Mouse (Mus musculus) T-helper 17 cell (primary cell): ENCODE results near the gene Best2.

Experiments
- in situ Hi-C, 2 experiments: fragments of 300-600 bp; cut with MboI, MseI; formaldehyde crosslinking; loops; 1 replicate in 1 of 2; 2 replicates in 1 of 2; pipeline ENCODE4 v1.15.1; 2025; ENCODE audit warnings: high pct_unique_total_duplicates in 2 of 2

Best2 gene

DNA sequence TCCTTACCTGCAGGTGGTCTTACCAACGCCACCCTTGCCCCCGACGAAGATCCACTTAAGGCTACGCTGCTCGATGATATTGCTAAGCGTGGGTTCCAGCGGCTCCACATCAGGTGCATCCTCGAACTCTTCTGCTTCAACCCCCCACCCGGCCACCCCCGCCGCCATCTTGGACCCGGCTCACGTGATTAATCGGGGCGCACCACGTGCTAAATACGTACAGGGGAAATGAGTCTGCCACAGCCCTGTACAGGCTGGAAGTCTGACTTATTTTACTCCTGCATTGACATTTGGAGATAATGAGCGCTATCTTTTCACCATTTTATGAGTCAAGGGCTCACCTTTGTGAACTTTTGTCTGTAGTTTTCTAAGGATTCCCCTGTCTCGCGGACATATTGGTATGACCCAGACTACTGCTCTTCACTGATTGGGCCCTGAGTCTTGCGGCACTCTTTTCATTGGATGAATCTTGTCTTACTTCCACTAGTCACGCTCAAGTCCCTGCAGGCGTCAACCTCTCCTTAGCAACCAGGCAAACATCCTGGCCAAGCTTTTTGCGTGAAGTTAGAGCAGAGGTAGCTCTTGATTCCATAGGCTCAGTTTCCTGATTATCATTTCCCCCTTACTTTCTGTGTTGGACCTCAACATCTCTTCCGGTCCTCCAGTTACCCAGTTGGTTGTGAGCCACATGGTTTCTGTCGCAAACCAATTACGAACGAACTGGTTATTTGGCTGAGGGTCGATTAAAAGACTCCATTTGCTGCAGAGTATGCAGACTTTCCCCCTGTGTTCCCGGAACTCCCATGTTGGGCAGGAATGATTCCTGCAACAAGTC, 11.0 kb upstream of the Best2 start, which contains the start of gene Asna1:
Asna1 (minus strand) TSS at position 184 of the 835 bp plus-strand sequence.
- in situ Hi-C loops: loop anchor here in 1 of 2 experiments (5.0 kb wide), 1 partner anchor 48 kb away; the partner anchor contains the start of gene Junb

DNA sequence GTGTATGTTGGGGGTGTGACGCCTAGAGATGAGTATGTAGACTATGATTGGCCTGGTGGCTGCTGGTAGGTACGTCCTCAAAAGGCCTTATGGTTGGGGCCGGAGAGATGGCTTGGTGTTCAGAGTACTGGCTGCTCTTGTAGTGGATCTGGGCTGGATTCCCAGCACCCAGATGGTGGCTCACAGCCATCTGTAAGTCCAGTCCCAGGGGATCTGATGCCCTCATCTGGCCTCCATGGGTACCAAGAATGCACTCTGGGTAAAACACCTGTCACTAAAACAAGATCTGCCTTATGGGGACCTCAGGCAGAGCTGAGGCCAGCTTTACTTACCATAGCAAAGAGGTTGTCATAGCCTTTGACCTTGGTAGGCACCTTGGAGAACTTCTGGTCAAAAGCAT, 9.5 kb upstream of the Best2 start:
- in situ Hi-C loops: no loop called here

DNA sequence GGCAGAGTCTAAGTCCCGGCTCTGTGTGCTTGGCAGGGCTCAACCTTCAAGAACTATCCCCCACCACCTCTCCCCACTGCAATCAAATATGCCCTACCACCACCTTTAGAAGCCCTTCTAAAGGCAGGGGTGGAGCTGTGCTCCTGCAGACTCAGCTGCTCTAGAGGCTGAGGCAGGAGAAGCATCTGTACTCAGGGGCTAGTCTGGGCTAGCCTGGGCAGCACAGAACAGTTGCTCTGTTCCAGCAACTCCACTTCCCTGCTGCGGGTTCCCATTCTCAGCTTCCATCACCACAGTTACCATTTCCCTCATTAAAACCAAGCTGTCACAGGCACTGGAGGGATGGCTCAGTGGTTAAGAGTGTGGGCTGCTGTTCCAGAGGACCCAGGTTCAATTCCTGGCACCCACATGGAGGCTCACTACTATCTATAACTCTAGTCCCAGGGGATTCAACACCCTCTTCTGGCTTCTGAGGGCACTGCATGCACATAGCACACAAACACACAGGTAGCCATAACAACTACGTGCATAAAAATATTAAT, 7.3 kb upstream of the Best2 start:
- in situ Hi-C loops: no loop called here

DNA sequence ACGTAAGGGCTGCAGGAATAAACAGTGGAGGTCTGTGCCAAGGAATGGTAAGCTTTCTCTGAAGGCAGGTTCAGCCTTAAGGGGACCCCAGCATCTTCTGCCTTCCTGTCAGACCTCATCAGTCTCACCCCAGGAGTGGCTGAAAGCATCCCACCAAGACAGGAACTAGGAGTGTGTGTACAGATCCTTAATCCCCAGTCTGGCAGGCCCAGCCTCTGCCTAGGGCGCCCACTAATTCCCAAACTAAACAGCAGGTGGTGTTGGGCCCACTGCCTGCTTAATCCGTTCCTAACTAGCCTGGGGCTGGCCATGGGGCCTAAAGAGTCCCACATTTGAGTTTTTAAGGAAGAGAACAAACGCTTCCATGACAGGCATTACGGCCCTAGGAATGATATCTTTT, 2.9 kb upstream of the Best2 start:
- in situ Hi-C loops: no loop called here

DNA sequence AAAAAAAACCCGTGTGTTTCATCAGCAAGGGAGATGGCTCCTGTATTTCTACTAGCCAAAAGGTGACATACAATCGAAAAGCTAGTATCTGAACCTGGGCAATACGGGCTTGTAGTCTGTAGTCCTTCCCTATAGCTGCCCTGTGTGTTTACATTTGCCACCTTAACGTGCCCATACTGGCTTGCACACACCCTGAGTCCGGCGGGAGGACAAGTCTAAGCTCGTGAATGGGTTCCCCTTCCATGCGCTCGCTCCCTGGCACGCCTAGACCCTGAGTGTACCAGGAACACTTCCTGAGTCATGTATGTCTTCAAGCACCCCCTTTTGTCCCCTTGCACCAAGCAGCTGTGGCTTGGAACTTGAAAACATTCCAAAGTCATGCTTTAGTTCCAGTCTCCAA, 2.4 kb upstream of the Best2 start:
- in situ Hi-C loops: no loop called here

DNA sequence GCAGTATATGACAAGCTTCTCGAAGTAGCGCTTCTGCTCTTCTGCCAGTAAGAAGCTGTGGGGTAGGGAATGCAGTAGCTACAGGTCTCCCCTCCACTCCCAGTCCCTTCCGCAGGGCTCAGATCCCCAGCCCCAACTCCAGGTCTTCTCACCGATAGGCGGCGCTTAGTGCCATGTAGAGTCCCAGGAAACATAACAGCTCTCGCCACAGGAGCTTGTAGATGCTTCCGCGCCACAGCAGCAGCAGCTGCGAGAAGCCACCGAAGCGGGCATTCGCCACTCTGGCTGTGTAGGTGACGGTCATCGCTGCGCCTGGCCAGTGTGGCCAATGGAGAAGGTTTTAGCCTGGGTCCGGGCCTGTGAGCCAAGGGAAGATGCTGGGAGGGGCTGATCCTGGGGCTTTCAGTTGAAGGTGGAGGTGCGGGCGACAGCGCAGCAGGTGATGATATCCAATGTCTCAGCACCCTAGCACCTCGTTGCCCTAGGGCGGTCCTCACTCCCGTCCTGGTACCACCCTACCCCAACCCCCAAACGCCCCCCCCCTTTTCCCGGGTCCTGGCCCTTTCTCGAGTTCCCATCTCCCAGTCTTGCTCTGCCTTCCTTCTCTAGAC, 996 bp downstream of the Best2 start:
- in situ Hi-C loops: no loop called here

DNA sequence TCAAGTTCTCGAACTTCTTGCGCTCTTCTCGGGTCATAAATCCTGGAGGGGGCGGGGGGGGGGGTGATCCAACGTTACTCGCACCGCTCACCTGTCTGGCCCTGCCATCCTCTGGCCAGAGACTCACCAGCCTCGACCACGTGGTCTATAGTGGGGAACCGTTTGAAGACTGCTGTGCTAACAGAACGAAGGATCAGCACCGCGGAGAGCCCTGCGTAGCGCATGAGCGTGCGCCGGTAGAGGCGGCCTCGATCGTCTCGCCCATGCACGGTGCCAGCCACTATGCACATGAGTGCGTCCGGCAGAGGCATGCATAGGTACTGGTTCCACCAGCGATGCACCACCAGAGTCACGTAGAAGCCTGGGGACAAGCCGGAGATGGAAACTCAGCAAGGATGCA, 3.1 kb downstream of the Best2 start:
- in situ Hi-C loops: no loop called here

DNA sequence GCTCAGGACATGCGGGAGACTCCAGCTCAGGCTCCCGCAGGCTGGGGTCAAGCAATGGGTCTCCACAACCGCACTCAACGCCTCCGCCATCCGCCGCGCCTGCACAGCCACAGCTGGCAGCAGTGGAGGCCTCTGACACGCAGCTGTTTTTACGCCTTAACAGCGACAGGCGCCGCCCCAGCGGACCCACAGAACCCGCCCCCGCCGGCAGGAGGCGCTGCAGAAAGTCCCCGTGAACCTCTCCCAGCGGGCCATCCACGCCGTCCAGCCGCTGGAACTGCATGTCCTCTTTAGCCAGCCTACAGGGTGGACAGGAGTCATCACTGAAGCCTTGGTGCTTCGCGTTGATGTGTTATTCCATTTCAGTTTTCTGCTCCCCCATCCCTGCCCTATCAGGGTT, 6.6 kb downstream of the Best2 start:
- in situ Hi-C loops: loop anchor here in 1 of 2 experiments (5.0 kb wide), 1 partner anchor 35 kb away; no protein-coding TSS in a partner anchor

DNA sequence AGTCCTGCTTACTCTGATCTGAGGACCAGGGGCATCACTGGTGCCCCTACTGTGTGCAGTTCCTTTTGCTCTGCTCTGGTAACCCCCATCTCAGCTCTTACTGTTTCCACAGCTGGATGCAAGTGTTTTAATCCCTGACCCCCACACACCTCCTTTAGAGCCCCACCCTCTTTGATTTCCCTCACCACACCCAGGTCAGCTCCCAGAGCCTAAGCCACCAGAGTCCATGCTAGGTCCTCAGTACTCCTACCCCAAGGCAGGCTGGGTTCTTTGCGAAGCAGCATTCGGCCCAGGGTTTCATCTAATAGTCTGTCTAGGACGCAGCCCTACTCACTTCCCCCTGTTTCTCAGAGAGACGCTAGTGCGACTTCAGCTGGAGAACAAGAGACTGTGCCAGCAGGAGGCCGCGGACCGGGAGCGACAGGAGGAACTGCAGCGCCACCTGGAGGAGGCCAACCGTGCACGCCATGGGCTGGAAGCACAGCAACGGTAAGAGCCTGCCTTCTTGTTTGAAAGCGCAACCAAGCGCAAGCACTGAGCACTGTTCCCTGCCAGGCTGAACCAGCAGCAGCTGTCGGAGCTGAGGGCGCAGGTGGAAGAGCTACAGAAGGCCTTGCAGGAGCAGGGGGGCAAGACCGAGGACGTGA, 16.6 kb downstream of the Best2 start:
- in situ Hi-C loops: no loop called here

DNA sequence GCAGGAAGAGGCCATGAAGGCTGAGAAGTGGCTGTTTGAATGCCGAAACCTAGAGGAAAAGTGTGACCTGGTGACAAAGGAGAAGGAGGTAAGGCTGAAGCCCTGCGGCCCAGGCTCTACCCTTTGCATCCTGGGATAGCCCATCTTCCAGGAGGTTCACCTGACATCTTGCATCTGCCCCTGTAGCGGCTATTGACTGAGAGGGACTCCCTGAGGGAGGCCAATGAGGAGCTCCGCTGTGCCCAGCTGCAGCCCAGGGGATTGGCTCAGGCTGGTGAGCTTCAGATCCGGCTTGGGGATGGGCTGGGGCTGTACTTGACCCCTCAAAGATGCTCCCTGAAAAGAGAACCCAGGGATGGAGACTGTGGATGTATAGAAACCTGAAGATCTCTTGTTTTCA, 17.4 kb downstream of the Best2 start:
- in situ Hi-C loops: no loop called here

DNA sequence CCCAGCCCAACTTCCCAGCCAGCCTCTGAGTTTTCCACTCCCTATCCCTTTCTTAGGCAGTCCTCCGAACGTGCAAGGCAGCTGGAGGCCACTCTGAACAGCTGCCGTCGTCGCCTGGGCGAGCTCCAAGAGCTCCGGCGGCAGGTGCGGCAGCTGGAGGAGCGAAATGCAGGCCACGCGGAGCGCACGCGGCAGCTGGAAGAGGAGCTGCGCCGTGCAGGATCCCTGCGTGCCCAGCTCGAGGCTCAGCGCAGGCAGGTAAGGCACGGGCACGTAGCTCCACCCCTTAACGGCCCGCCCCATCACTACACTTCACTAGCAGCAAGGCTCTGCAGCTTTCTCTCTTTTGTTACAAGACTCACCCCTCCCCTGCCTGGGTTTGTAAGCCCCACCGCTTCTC, 18.7 kb downstream of the Best2 start:
- in situ Hi-C loops: no loop called here

DNA sequence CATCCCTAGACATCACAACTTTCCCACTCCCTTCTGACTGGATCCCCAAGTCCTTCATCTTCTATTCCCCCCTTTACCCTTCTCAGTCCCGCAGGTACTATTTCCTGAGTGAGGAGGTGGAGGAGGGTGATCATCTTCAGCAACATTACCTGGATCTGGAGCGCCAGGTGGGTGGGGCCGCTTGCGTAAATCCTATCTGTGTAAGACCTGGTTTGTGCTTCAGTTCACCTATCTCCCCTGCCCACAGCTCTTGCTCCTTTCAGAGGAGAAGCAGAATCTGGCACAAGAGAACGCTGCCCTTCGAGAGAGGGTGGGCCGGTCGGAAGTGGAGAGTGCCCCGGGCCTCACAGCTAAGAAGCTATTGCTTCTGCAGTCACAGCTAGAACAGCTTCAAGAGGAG, 20.0 kb downstream of the Best2 start:
- in situ Hi-C loops: loop anchor here in 1 of 2 experiments (5.0 kb wide), 1 partner anchor 37 kb away; no protein-coding TSS in a partner anchor

DNA sequence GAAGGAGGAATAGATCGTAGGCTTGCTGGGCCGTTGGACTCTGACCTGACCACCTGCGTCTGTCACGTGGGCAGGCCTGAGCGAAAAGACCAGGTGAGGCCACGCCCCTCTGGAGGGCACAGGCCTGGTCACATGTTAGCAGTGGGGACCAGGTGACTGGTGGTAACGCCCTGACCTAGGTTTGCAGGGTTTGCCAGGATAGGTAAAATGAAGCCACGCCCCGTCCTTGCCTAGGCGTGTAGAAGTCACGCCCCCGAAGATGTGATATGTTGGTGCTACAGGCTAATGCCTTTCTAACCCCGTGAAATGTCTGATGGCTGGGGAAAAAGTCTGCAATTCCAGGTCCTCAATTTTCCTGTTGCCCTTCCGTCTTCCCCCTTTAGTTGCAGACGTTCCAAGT, 23.5 kb downstream of the Best2 start:
- in situ Hi-C loops: loop anchor here in 1 of 2 experiments (5.0 kb wide), 1 partner anchor 34 kb away; no protein-coding TSS in a partner anchor

DNA sequence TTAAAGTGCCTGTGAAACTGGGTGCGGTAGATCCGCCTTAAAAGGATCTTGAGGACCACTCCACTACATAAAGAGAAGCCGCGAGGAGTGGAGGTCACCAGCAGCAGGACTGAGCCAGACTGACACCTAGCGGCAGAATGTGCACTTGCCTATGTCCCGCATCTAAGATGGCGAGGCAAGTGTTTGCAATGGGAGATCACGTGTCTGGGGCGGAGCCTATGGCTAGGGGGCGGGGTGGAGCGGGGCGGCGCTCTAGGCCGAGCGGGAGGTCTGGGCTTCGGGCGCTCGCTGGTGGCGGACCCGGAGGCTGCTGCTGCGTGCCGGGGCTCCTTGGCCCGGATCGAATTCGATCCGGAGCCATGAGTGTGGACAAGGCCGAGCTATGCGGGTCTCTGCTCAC, 24.0 kb downstream of the Best2 start, which contains the start of gene Hook2:
Hook2 (plus strand) TSS at position 255 of the 400 bp plus-strand sequence.
- in situ Hi-C loops: loop anchor here in 1 of 2 experiments (5.0 kb wide), 1 partner anchor 33 kb away; no protein-coding TSS in a partner anchor

DNA sequence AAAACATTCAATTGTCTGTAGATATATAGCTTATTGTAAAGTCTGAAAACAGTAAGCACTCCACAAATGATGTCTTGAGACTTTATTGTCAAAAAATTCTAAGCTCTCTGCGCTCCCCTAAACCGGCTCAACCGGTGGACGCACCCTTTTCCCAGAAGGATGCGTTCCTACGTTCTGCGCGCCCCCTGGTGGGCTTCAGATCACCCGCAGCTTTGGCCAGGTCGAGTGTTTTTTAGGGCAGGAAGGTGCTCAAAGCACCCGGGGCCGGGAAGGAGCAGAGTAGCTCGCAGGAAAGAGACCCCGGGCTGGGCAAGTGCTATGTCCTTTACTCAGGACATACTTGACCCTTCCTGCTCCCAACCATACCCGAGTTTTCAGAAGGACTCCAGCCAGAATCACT, 24.5 kb downstream of the Best2 start:
- in situ Hi-C loops: loop anchor here in 1 of 2 experiments (5.0 kb wide), 1 partner anchor 33 kb away; no protein-coding TSS in a partner anchor

DNA sequence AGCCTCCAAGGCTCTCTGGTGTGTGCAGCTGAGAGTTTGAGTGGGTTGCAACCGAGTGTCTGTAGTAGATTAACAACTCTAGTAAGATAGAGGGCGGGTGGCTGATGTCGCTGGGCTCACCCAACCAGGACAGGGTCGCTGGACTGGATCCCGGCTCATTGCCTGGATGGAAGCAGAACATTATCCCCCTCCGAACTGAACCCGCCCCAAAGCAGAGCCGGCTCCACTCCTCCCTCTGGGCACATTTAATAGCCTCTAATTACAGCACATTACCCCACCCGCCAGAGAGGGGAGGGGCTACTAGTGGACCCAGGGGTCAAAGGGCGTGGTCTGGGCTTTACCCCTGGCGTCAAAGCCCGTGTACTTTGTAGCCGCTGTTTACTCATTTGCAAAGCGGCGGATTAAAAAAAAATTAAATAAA, 25.0 kb downstream of the Best2 start:
- in situ Hi-C loops: no loop called here

DNA sequence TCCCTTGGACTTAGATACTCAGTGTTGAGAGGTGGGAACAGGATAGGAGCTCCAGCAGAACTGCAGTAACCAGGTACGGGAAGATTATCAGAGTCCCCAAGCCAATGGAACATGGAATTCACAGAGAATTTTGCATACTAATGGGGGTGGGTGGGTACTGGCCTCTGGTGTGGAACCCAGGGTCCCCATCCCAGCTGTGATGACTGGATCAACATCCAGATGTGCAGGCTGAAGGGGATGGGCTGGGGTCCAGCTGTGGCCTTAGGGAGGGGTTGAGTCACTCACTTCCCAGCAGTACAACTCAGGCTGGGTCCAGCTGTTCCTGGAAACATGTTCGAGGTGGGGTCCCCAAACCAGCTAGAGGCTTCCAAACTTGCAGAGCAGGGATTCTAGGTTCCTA, 26.4 kb downstream of the Best2 start:
- in situ Hi-C loops: no loop called here

DNA sequence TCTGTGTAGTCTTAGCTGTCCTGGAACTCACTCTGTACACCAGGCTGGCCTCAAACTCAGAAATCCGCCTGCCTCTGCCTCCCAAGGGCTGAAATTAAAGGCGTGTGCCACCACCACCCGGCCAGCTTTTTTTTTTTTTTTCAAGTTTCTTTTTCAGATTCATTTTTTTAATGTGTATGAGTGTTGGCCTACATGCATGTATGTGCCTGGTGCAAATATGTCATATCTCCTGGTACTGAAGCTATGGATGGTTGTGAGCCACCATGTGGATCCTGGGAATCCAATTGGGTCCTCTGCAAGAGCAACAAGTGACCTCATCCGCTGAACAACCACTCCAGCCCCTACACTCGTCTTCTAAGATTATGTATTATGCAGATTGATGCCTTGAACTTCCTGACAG, 26.9 kb downstream of the Best2 start:
- in situ Hi-C loops: no loop called here

DNA sequence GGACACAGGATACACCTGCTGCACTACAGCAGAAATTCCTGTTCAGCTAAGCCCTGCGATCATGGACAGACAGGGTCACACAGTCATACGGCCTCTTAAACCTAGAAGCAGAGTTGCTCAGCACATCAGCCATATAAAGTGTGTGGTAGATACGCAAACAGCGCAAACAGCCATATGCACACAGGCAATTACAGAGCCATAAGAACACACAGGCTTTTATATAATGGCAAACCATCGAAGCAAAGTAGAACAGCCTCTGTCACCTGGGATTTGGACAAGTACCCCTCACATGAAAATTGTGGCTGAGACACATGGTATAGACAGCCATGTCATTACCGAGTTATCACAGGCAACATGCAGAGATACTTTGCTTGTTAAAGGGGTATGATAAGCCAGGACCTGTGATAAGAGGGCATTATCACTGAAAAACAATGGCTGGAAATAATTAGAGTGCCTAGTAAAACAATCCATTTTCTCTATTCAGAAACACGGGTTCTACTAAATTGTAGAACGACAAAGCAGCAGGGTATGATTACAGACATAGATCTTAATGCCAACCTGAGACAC, 27.9 kb downstream of the Best2 start:
- in situ Hi-C loops: no loop called here

DNA sequence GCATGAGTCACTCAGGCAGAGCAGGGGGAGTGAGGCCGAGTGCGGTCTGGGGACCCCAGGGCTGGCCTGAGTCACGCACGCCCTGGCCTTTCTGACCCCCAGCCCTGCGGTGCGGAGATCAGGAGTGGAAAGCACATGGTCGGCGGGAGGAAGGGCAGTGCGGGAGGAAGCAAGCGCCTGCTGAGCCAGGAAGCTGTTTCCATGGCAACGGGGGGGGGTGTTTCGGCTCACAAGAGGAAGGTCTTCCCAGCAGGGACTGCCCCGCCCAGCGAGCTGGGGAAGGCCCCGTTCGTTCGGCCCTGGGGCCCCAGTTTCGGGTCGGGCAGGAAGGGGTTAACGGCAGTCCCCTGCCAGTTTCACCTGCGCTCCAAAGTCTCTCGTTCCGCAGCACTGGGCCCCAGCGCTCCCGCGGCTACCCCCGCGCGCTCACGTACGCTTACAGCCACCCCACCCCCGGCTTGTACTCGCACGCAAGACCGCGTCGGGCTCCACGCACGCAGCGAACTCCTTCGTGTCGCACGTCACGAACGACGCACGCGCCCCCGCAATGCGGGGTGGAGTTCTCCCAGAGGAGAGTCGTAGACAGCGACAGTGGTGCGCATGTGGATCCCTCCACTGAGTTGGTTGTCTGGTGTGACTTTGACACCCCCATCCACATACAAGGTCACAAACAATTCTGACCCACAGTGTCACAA, 28.5 kb downstream of the Best2 start:
- in situ Hi-C loops: no loop called here
